Mouse (Mus musculus) kidney, adult 2 months (tissue): ENCODE measurements around the gene Gm10337.

Experiments
- CTCF ChIP-seq: fragments of 200-500 bp; conservative IDR thresholded peaks from 2 replicates; pipeline ENCODE4 v1.5.1; 2011; ENCODE audit warnings: low read depth, mild to moderate bottlenecking, control low read depth, low read length, moderate library complexity, mixed read lengths; ENCODE audit not compliant: insufficient read depth, insufficient read length
- POLR2A ChIP-seq: fragments of 200-500 bp; IDR thresholded peaks from one replicate; pipeline ENCODE4 v1.6.1; 2011; ENCODE audit warnings: low read depth, low read length, control low read depth

- no peak for TF ChIP-seq CTCF
- TF ChIP-seq POLR2A = no peak
Observed at GRCm38 (mm10) chr15:102516293-102516692, 12.8 kb downstream of the Gm10337 start.
